Mouse (Mus musculus): ENCODE data around the gene Cpne2. TPM values are rescaled to one million over a fixed set of nuclear protein-coding genes. Genes with fewer than 3 reads are reported as not detected.

Cpne2 gene
- polyA plus RNA-seq (2012; rRNA removed) = 48.5 and 51.7 TPM in 2 replicates

GRCm38 (mm10) chr8:94532873-94533671, at the start of gene Cpne2:
TSS of gene Cpne2 (plus strand) at chr8:94532990.

GRCm38 (mm10) chr8:94601607-94602385, 69.0 kb downstream of the Cpne2 start, which contains the start of the genes Rspry1 and Fam192a:
TSS of gene Rspry1 (plus strand) at chr8:94601937.
TSS of gene Fam192a (minus strand) at chr8:94601997.

Other genes starting within 250 kb of the Cpne2 start
- 0.16 and 0.18 TPM in 2 replicates for gene Slc12a3, start 203.8 kb upstream of the Cpne2 start, polyA plus RNA-seq (2012; rRNA removed)
- gene Herpud1, start 146.6 kb upstream of the Cpne2 start, polyA plus RNA-seq (2012; rRNA removed) = 304 and 326 TPM in 2 replicates
- gene Nlrc5, start 98.6 kb upstream of the Cpne2 start, polyA plus RNA-seq (2012; rRNA removed) = 5.2 and 5.4 TPM in 2 replicates
- 7.6 and 8.6 TPM in 2 replicates for gene Rspry1, start 68.9 kb downstream of the Cpne2 start, polyA plus RNA-seq (2012; rRNA removed)
- 19.5 and 20.3 TPM in 2 replicates for gene Fam192a, start 69.0 kb downstream of the Cpne2 start, polyA plus RNA-seq (2012; rRNA removed)
- 112 and 114 TPM in 2 replicates for gene Arl2bp, start 133.6 kb downstream of the Cpne2 start, polyA plus RNA-seq (2012; rRNA removed)
- 27.7 and 33.6 TPM in 2 replicates for gene Pllp, start 163.3 kb downstream of the Cpne2 start, polyA plus RNA-seq (2012; rRNA removed)
- gene Ccl22, start 212.6 kb downstream of the Cpne2 start, polyA plus RNA-seq (2012; rRNA removed) = 2.1 and 2.4 TPM in 2 replicates
- gene Cx3cl1, start 239.0 kb downstream of the Cpne2 start, polyA plus RNA-seq (2012; rRNA removed) = 39.1 and 60.1 TPM in 2 replicates

Data from ovary, adult 2 months (tissue).